Mouse (Mus musculus): ENCODE measurements at regions not wholly inside any gene's neighbourhood (a gene's known extent, or its start where the extent isn't known, plus 50 kb on each side); places are given as distances from the start of the nearest gene placed in this dataset.

- TF ChIP-seq CTCF (IDR thresholded peaks at IDR 0.05), result no peak
- TF ChIP-seq EP300 (IDR thresholded peaks at IDR 0.05), result no peak
Measured at GRCm38 (mm10) chr16:29736211-29736610, 157.1 kb downstream of the Opa1 start.
